Comparison of ENCODE assay signal across 28 mouse cellular contexts in the genomic region with DNA sequence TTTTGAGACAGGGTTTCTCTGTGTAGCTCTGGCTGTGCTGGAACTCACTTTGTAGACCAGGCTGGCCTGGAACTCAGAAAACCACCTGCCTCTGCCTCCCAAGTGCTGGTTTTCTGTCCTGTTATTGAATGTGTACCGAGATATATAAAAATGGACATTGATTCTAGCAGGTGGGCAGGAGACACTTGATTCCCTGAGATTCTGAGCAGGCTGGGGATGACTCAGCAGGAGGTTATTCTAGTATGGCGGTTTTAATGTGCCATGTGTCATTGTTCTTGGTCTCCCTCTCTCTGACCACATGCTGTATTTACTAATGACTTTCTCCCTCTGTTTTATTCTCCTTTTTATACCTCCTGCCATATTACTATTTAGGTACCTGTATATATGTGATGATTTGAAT.
"Had no signal": no experiment of that assay in that cellular context is flagged by ENCODE, and none has a peak within 500 bp of the region (broad histone marks: within the 10 kb centered on the region; RNA-seq: fewer than 3 reads in every experiment).

No protein-coding gene starts in this region.

- DNase-seq: heart, postnatal 10 days; heart, postnatal 36 days; heart, postnatal 4 days; kidney, adult 11 months; kidney, adult 18-20 months; kidney, adult 2 months; kidney, adult 8-10 months; kidney, adult 9 months; kidney, postnatal 14 days; kidney, postnatal 25 days; kidney, postnatal 36 days; kidney, postnatal 4 days; layer of hippocampus, adult 9-11 months; layer of hippocampus, postnatal 36 days had no signal

- H3K36me3 ChIP-seq: heart, embryonic 10.5 days; heart, embryonic 12.5 days; heart, embryonic 13.5 days; heart, embryonic 15.5 days; hindbrain, embryonic 10.5 days; hindbrain, embryonic 12.5 days; hindbrain, embryonic 13.5 days; hindbrain, embryonic 15.5 days; intestine, embryonic 15.5 days; kidney, embryonic 15.5 days had no signal

- H3K4me2 ChIP-seq: heart, embryonic 11.5 days; heart, embryonic 12.5 days; heart, embryonic 13.5 days; heart, embryonic 15.5 days; hindbrain, embryonic 12.5 days; hindbrain, embryonic 13.5 days; hindbrain, embryonic 14.5 days; hindbrain, embryonic 15.5 days; intestine, embryonic 15.5 days; kidney, embryonic 15.5 days had no signal

- H3K27me3 ChIP-seq: heart, embryonic 12.5 days; heart, embryonic 13.5 days; heart, embryonic 15.5 days; hindbrain, embryonic 12.5 days; hindbrain, embryonic 13.5 days; hindbrain, embryonic 15.5 days; intestine, embryonic 15.5 days; kidney, embryonic 15.5 days had no signal

- H3K4me3 ChIP-seq: heart, embryonic 10.5 days; heart, embryonic 12.5 days; heart, embryonic 13.5 days; heart, embryonic 15.5 days; hindbrain, embryonic 10.5 days; hindbrain, embryonic 12.5 days; hindbrain, embryonic 13.5 days; hindbrain, embryonic 15.5 days; intestine, embryonic 15.5 days; kidney, embryonic 15.5 days; layer of hippocampus, adult 2 months; left cerebral cortex, adult 2 months had no signal
